Mouse (Mus musculus) CD8-positive naive resting alpha-beta T cell, adult 57 days (primary cell): Measurements from ENCODE around the gene Sult1a1. TPM values are rescaled to one million over a fixed set of nuclear protein-coding genes. Genes with fewer than 3 reads are reported as not detected.

Experiments
- total RNA-seq: library from RNA; stranded (reverse); gene quantifications from one replicate; pipeline ENCODE4 v1.2.4, GENCODE M21; 2023

Gene Sult1a1
- total RNA-seq: not detected

DNA sequence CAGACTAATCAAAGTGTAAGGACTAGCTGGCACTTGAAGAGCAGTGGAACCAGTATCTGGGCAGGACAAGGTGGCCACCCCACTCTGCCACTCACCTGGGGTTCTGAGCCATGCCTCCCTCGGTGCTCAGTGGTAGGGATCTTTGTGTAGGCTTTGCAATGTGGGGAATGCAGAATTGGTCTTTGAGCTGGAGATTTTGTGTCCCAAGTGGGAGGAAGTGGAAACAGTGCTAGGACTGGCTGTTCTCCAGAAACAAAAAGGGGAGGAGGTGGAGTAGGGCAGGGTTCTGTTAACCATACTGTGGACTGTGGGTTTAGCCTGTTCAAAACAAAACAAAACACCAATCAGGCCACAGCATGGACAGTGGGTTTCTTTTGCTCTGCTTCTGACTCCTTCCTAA, at the start of gene Sult1a1:
Sult1a1 (minus strand) TSS at position 226 of the 400 bp plus-strand sequence.

GRCm38 (mm10) chr7:126707442-126708174, 31.4 kb upstream of the Sult1a1 start, which contains the start of gene Coro1a:
Gene Coro1a (minus strand): TSS chr7:126707787.

DNA sequence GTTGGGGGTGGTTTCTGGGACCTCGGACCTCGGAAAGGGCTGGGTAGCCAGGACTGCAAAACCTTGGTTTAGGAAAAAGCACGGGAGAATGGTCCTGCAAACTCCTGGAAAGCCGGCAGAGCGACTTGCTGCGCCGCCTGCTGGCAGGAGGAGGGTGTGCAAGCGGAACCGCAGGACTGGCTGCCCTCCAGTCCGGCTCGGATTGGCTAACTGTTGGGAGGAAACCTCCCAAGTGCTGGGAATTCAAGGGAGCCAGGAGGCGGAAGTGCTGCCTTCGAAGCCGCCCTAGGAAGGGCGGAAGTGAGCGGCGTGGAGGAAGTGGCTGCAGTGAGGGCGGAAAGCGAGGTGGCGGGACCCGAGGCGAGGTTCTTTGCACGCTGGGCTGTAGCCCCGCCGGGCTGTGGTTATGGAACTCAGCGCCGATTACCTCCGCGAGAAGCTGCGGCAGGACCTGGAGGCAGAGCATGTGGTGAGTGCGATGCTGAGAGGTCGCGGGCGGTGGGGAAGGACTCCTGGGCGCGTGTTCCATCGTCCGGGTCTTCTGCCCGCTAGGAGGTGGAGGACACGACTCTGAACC, 19.5 kb upstream of the Sult1a1 start, which contains the start of gene Slx1b:
Slx1b (minus strand) TSS at position 154 of the 577 bp plus-strand sequence.

DNA sequence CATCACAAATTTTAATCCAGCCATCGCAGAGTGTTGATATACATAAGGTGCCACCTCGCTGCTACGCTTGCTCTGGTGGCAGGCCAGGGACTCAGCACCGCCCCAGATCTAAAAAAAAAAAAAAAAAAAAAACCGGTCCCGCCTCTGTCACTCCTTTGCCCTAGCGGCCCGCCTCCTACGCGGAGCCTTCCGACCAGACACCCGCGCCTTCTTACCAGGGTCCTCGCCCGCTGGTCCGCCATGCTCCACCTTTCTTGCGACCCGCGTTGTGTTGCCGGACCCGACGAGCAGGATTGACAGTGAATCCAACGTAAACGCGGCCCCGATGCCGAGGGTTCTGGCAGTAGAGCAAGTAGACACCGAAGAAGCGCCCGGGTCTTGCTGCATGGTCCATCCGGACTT, 19.0 kb upstream of the Sult1a1 start, which contains the start of gene Bola2:
Bola2 (plus strand) TSS at position 192 of the 402 bp plus-strand sequence.

DNA sequence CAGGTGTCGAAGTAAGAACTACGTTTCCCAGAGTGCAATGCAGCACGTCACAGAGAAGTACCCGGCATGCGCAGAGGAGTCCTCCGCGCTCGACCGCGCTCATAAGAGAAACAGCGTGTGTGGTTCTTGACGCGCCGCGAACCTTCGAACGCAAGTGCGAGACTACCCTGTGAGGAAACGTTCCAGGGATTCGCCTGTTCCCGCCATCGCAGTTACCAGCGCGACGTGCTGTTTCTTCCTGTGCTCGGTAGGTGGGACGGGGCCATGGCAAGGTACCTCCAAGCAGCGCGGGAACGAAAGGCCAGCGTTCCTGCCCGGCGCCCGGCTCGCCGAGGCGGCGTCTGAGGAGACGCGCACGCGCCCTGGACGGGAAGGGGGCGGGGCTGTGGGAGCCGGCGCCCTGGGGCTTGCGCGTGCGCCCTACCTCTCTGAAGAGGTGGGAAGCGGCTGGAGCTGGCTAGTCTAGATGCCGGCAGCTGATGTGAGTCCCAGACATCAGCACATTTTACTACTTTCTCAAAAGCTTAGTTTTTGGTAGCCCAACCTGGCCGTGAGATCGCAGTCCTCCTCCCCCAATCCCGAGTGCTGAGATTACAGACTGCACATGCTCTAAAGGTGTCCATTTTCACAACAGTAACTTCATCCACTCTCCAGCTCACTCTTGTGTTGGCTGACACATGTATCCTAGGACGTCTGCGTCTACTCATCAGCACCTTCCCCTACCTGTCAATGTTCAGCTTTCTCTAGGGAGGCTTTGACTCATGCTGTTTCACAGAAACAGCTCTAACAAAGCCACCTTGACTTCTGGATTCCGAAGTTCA, 26.8 kb downstream of the Sult1a1 start, which contains the start of gene Sgf29:
Sgf29 (plus strand) TSS at position 79 of the 821 bp plus-strand sequence.

GRCm38 (mm10) chr7:126630824-126631518, 45.3 kb downstream of the Sult1a1 start, which contains the start of gene Nupr1:
Gene Nupr1 (minus strand): TSS chr7:126630861.

Other genes with a start within 250 kb of the Sult1a1 start
- 36.5 TPM for gene Rabep2, start 247.7 kb downstream of the Sult1a1 start, total RNA-seq
- gene Atp2a1, start 213.3 kb downstream of the Sult1a1 start, total RNA-seq: 1.3 TPM
- gene Sh2b1, start 201.0 kb downstream of the Sult1a1 start, total RNA-seq: 93.6 TPM
- gene Tufm, start 189.1 kb downstream of the Sult1a1 start, total RNA-seq: 43.1 TPM
- 201 TPM for gene Atxn2l, start 173.0 kb downstream of the Sult1a1 start, total RNA-seq
- gene Eif3c, start 110.0 kb downstream of the Sult1a1 start, total RNA-seq: 132 TPM
- gene Apobr, start 91.5 kb downstream of the Sult1a1 start, total RNA-seq: 3.3 TPM
- 99.4 TPM for gene Cln3, start 90.6 kb downstream of the Sult1a1 start, total RNA-seq
- gene Il27, start 81.5 kb downstream of the Sult1a1 start, total RNA-seq: not detected
- gene Nupr1, start 45.6 kb downstream of the Sult1a1 start, total RNA-seq: not detected
- gene Sgf29, start 27.1 kb downstream of the Sult1a1 start, total RNA-seq: 56.0 TPM
- 174 TPM for gene Bola2, start 19.0 kb upstream of the Sult1a1 start, total RNA-seq
- gene Slx1b, start 19.4 kb upstream of the Sult1a1 start, total RNA-seq: 7.5 TPM
- 1,247 TPM for gene Coro1a, start 31.4 kb upstream of the Sult1a1 start, total RNA-seq
- 42.7 TPM for gene Mapk3, start 83.2 kb upstream of the Sult1a1 start, total RNA-seq
- 4.1 TPM for gene Gdpd3, start 89.9 kb upstream of the Sult1a1 start, total RNA-seq
- gene Ypel3, start 100.5 kb upstream of the Sult1a1 start, total RNA-seq: 232 TPM
- gene Tbx6, start 105.1 kb upstream of the Sult1a1 start, total RNA-seq: 7.7 TPM
- gene Ppp4c, start 116.1 kb upstream of the Sult1a1 start, total RNA-seq: 228 TPM
- gene Fam57b, start 121.2 kb upstream of the Sult1a1 start, total RNA-seq: not detected
- gene 4930451I11Rik, start 155.2 kb upstream of the Sult1a1 start, total RNA-seq: not detected
- not detected for gene Doc2a, start 171.0 kb upstream of the Sult1a1 start, total RNA-seq
- 31.9 TPM for gene Hirip3, start 185.5 kb upstream of the Sult1a1 start, total RNA-seq
- 55.6 TPM for gene Ino80e, start 185.9 kb upstream of the Sult1a1 start, total RNA-seq
- gene Taok2, start 208.3 kb upstream of the Sult1a1 start, total RNA-seq: 95.7 TPM
- 26.0 TPM for gene Tmem219, start 246.5 kb upstream of the Sult1a1 start, total RNA-seq